ENCODE assay signal across 19 mouse cellular contexts in genomic region chr15:25869129-25869528, GRCm38 (mm10).
"Had no signal": no experiment of that assay in that cellular context is flagged by ENCODE, and none has a peak within 500 bp of the region (broad histone marks: within the 10 kb centered on the region; RNA-seq: fewer than 3 reads in every experiment).

No protein-coding gene starts in this region.

- H3K4me1 ChIP-seq: lung, embryonic 15.5 days; midbrain, embryonic 12.5 days; midbrain, embryonic 15.5 days; neural tube, embryonic 13.5 days had no signal

- ATAC-seq: lung, postnatal 0 days; midbrain, embryonic 15.5 days had no signal

- H3K27me3 ChIP-seq: lung, embryonic 15.5 days; midbrain, embryonic 12.5 days; midbrain, embryonic 15.5 days; neural tube, embryonic 13.5 days; neural tube, embryonic 15.5 days had no signal

- H3K9ac ChIP-seq: liver, embryonic 14.5 days; lung, embryonic 15.5 days; midbrain, embryonic 12.5 days; midbrain, embryonic 15.5 days; neural tube, embryonic 13.5 days; neural tube, embryonic 15.5 days had no signal

- H3K36me3 ChIP-seq: lung, embryonic 15.5 days; midbrain, embryonic 10.5 days; midbrain, embryonic 12.5 days; midbrain, embryonic 15.5 days; neural tube, embryonic 13.5 days; neural tube, embryonic 15.5 days had no signal

- H3K4me3 ChIP-seq: lung, embryonic 15.5 days; midbrain, embryonic 10.5 days; midbrain, embryonic 12.5 days; midbrain, embryonic 15.5 days; neural tube, embryonic 13.5 days; neural tube, embryonic 15.5 days had no signal

- DNase-seq: lung, adult 2 months; lung, postnatal 14 days; lung, postnatal 36 days; retina, postnatal 1 day; right cerebral cortex, adult 18-20 months; right cerebral cortex, postnatal 25 days; right cerebral cortex, postnatal 4 days; spleen, adult 18-20 months; thymus, adult 18-20 months; thymus, postnatal 14 days; thymus, postnatal 36 days had no signal

- H3K4me2 ChIP-seq: lung, embryonic 15.5 days; midbrain, embryonic 12.5 days; midbrain, embryonic 15.5 days; neural tube, embryonic 13.5 days; neural tube, embryonic 15.5 days had no signal

- H3K9me3 ChIP-seq: lung, embryonic 15.5 days; midbrain, embryonic 10.5 days; midbrain, embryonic 12.5 days; midbrain, embryonic 15.5 days; neural tube, embryonic 13.5 days; neural tube, embryonic 15.5 days had no signal

- H3K27ac ChIP-seq: liver, embryonic 14.5 days; lung, embryonic 15.5 days; midbrain, embryonic 10.5 days; midbrain, embryonic 12.5 days; midbrain, embryonic 15.5 days; neural tube, embryonic 13.5 days; neural tube, embryonic 15.5 days had no signal
